Mouse (Mus musculus): ENCODE measurements around the gene Tmem94.
A peak's percentile ranks its signal among the peaks of the same experiment; 100 is the strongest.

Gene Tmem94

DNA sequence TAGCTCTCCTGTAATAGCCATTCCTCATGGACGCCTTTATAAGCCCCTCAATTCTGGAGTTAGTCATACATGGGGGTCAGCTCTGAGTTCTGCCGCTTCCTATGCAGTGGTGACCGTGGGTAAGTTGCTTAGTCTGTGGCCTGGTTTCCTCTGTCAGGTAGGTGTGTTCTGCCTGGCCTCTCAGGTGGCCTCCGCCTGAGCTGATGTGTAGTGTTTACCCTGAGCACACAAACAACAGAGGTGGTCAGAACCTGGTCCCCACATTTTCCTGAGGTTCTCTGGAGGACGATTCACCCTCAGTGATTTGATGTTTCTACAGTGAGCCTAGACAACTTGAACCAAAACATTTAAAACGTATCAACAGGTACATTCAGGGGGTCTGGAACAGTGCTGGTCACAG is 66.8 kb downstream of the Tmem94 start:
- no peak for DNase-seq

DNA sequence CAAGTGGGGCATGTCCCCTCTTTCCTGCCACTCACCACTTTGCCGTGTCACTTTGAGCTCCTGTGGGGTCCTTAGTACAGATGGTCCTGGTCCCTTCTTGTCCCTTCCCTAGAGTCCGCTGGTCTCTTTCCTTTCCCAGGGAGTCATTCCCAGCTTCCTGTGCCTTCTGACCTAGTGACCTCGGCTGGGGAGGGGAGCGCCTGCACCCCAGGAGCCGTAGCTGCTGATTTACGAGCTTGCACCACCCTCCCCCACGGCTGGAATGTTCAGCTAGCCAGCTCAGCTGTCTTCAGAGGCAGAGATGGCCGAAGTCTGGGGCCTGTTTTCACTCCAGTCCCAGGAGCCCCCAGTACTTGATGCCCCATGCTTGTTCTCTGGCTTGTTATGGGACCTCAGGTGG is 67.3 kb downstream of the Tmem94 start:
- peak; percentile 94 for DNase-seq

DNA sequence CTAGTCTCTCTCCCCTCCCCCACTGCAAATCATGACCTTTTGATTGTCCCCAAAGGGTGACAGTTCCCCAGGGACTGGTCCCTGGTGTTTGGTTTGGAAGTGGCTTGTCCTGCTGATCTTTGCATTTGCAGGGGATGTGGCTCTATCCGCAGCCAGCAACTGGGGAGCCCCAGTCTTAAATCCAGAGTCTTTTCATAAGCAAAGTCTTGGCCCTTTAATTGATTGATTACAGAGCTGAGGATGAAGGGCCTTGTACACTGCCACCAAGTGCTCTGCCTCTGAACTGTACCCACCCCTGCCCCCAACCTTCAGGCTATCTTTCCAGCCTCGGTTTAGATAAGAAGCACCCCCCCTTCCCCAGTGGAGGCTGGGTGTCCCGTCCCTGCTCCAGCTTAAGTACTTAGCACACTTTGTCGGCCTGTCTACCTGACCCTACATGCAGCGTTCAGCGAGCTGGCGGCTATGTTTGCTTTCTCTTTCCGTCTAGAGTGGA is 67.8 kb downstream of the Tmem94 start:
- DNase-seq: peak; percentile 41 to 56

DNA sequence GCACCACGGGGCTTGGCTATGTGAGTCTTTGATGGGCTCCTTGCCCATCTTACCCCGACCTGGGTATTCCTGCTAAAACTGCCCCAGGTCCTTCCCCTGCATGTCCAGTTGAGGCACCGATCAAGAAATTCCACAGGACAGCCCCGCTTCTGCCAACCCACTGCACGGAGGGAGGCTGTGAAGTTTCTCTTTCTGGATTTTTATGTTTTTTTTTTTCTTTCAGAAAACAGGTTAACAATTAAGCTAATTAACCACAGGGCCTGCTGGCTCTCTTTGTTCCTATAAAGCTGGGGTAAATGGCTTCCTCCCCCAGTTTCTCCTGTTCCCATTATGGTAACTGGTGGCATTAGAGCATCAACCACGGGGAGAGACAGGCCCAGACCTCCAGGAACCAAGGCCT is 68.8 kb downstream of the Tmem94 start:
- peak; percentile 55 to 65 for DNase-seq

- peak; percentile 68 to 82 for DNase-seq
These were observed 71.6 kb downstream of the Tmem94 start for GRCm38 (mm10) chr11:115836656-115837395.

DNA sequence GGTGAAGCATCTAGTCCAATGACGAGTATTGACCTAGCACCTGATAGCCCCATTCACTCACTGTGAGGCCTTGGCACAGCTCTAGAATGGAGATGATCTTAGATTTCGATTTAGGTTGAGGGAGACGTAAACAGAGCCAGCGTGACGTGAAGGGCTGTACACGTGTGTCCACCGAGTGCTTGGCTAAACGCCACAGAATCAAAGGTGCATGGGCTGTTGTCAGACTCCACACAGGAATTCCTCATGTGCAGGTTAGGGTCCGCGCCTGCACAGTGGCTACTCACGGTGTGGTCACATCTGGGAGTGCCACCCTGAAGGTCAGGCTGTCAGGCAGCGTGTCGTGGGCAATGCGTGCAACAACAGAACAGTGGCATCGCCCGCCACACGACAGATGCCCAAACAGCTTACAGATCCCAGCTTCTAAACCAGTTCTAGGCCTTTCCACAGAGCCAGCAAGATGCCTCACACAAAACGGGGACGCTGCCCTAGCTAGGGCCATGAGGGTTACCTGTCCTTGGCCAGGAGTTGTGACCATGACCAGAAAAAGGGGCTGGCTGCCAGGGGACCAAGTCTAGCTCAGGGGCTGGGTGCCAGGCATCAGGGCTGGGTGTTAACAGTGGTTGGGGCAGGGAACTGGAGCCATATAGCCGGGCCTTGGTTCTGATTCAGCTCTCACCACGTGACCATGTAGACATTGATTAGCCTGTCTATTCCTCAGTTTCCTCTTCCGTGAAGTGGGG is 72.5 kb downstream of the Tmem94 start:
- DNase-seq: peak in 1 of 2 experiments; percentile 50

DNA sequence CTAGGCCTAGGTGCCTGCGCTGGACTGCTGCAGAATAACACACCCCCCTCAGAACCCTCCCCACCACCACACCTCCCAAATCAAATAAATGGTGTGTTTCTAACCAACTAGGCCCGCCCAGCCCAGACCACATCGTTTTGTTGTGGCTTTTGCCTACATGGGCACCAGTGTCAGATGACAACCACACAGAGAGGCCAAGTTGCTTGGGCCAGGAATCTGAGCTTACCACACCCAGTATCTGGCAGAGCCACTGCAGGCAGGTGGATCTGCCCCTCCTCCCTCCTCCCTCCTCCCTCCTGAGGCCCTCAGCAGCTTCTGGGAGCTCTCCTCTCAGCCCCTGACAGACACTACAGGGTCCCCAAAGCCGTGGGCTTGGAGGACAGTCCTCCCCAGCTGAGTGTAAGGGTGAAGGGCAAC is 73.7 kb downstream of the Tmem94 start:
- DNase-seq: peak; percentile 64 to 74

DNA sequence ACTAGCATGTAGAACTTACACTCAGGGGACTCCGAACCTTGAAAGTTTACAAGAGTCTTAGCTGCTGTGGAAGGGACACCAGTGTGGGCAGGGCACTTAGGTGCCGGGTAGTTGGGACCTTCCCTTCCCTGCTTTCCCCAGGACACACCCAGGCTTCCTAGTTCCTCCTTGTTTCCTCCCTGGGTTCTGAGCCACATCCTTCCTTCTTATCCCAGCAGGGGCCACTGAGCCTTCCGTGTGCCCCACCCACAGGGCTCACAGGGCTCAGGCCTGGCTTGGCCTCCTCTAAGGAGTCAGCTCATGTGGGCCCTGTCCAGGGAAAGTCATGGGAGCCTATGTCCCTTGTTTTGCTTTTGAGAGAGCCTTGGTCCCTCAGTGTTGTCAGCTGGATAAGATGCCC is 74.5 kb downstream of the Tmem94 start:
- no peak for DNase-seq

GRCm38 (mm10) chr11:115841044-115841443 is 75.8 kb downstream of the Tmem94 start:
- DNase-seq: no peak

GRCm38 (mm10) chr11:115841961-115842550 is 76.8 kb downstream of the Tmem94 start:
- DNase-seq: peak in 1 of 2 experiments; percentile 44

DNA sequence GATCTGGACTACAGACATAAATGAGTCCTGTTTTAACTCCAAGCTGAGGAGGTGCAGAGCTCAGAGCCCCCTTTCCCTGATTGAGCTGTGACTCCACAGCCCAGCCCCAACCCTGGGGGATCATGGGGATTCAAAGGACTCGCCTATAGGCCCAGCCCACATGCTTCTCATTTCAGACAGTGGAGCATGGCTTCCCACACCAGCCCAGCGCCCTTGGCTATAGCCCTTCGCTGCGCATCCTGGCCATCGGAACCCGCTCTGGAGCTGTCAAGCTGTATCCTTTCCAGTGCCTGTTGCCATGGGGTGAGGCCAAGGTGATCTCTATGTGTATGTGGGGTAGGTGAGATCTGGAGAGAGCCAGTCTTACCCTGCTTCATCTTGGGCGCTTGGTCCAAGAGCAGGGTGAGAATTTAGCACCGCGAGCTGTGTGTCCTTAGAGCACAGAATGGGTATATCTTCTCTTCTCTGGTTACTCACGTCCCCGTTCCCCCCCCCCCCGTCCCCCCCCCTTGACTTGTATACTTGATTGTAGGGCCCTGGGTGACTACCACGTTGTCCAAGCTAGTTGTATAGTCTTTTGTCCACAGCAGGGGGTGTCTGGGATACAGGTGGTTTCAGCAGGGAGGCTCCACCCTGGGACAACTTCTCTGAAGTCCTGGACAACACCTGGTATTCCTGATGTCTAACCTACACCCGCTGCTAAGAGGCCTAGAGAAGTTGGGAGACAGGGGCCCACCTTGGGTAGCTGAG is 78.1 kb downstream of the Tmem94 start:
- no peak for DNase-seq

- DNase-seq: peak; percentile 95 to 98
These were observed 78.6 kb downstream of the Tmem94 start for GRCm38 (mm10) chr11:115843891-115844239.

- peak in 1 of 2 experiments; percentile 58 for DNase-seq
These were observed 79.0 kb downstream of the Tmem94 start for GRCm38 (mm10) chr11:115844240-115844639.

GRCm38 (mm10) chr11:115845819-115846218 is 80.6 kb downstream of the Tmem94 start:
- no peak for DNase-seq

Measured in kidney, adult 8-10 months (tissue).